Mouse (Mus musculus) induced T-regulatory cell, adult 2 months (primary cell): Measurements from ENCODE around the gene Vmn1r120.
"Not testable (repeated sequence)": the region's sequence is repeated elsewhere in the genome, so short reads cannot be mapped to it uniquely, and the experiment has no call there.

Source experiments
- DNase-seq: peaks from one replicate; pipeline ENCODE4 v3.0.0-alpha.2; 2012; ENCODE audit warnings: low read depth

Gene Vmn1r120

DNA sequence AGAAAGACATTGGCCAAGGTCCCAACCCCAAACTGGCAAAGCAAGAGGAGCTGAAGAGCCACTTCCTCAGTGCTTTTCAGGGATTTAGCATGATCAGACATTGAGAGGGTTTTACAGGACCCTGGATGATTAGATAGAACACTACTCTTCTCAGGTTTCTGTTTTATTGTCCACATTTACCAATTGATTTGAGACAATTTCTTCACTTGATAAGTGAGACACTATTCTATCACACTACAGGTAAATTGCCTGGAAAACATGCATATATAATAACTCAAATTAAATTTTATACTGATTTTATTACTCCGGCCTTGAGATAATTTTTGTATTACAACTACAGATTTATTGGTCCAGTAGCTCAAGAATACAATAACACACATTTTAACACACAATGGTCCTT lies at the start of gene Vmn1r120:
Vmn1r120 (minus strand) TSS at position 101 of the 400 bp plus-strand sequence.
- not testable (repeated sequence) for DNase-seq

DNA sequence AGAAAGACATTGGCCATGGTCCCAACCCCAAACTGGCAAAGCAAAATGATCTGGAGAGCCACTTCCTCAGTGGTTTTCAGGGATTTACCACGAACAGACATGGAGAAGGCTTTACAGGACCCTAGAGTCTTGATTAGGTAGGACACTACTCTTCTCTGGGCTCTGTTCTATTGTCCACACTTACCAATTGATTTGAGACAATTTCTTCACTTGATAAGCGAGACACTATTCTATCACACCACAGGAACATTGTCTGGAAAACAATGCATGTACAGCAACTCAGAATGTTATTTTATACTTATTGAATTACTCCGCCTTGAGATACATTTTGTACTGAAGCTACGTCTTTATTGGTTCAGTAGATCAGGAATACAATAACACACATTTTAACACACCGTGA lies 44.8 kb upstream of the Vmn1r120 start, which contains the start of gene Vmn1r121:
Vmn1r121 (minus strand) TSS at position 101 of the 400 bp plus-strand sequence.
- DNase-seq = not testable (repeated sequence)

DNA sequence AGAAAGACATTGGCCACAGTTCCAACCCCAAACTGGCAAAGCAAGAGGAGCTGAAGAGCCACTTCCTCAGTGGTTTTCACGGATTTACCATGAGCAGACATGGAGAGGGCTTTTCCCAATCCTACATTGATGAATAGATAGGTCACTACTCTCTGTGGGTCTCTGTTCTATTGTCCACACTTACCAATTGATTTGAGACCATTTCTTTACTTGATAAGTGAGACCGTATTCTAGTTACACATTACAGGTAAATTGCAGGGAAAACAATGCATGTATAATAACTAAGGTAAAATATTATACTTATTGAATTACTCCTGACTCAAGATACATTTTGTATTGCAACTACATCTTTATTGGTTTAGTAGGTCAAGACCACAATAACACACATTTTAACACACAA lies 41.2 kb downstream of the Vmn1r120 start, which contains the start of gene Vmn1r119:
Vmn1r119 (minus strand) TSS at position 101 of the 400 bp plus-strand sequence.
- not testable (repeated sequence) for DNase-seq
